Mouse (Mus musculus) liver, embryonic 15.5 days (tissue): ENCODE results near the gene Lrrc59. TPM values are rescaled to one million over a fixed set of nuclear protein-coding genes. Genes with fewer than 3 reads are reported as not detected.
A peak's percentile ranks its signal among the peaks of the same experiment; 100 is the strongest.

Source experiments
- ATAC-seq: fragments of 200-750 bp; cut with Nextera tagmentation; 2 replicates; pipeline ENCODE4 v1.8.0; 2017; ENCODE audit warnings: moderate number of reproducible peaks, mild to moderate bottlenecking, moderate library complexity; ENCODE audit not compliant: insufficient read depth
- H3K27ac ChIP-seq: fragments of 300-500 bp; sonication (generic); replicated peaks from 2 replicates; pipeline ENCODE4 v1.5.1; 2015; ENCODE audit warnings: mild to moderate bottlenecking, inconsistent platforms
- H3K27me3 ChIP-seq: fragments of 300-500 bp; sonication (generic); 2 replicates; pipeline ENCODE4 v1.6.1; 2015; ENCODE audit warnings: mild to moderate bottlenecking, inconsistent platforms
- H3K36me3 ChIP-seq: fragments of 300-500 bp; sonication (generic); replicated peaks from 2 replicates; pipeline ENCODE4 v1.6.1; 2015; ENCODE audit warnings: moderate library complexity, mild to moderate bottlenecking, inconsistent platforms
- H3K4me1 ChIP-seq: fragments of 300-500 bp; sonication (generic); replicated peaks from 2 replicates; pipeline ENCODE4 v1.6.1; 2015; ENCODE audit warnings: inconsistent platforms
- H3K4me2 ChIP-seq: fragments of 300-500 bp; sonication (generic); 2 replicates; pipeline ENCODE4 v1.6.1; 2015; ENCODE audit warnings: moderate library complexity, mild to moderate bottlenecking, inconsistent platforms
- H3K4me3 ChIP-seq: fragments of 300-500 bp; sonication (generic); replicated peaks from 2 replicates; pipeline ENCODE4 v1.5.1; 2015; ENCODE audit warnings: mild to moderate bottlenecking, inconsistent platforms
- H3K9ac ChIP-seq: fragments of 300-500 bp; sonication (generic); 2 replicates; pipeline ENCODE4 v1.6.1; 2015; ENCODE audit warnings: moderate library complexity, mild to moderate bottlenecking, inconsistent platforms
- H3K9me3 ChIP-seq: fragments of 300-500 bp; sonication (generic); replicated peaks from 2 replicates; pipeline ENCODE4 v1.6.1; 2016; ENCODE audit warnings: inconsistent platforms
- WGBS: fragments of 180-500 bp; shearing (Covaris S2); methylation state at CpG from one replicate; pipeline ENCODE4 v1.1.7; 2015; ENCODE audit warnings: mixed read lengths; ENCODE audit not compliant: insufficient replicate concordance; 5-methylcytosine and 5-hydroxymethylcytosine counted together
- polyA plus RNA-seq: library from polyadenylated mRNA; unstranded; fragments of >200 nt; fragmentation: Nextera tagmentation; extraction: Ambion mirVana; gene quantifications from 2 replicates; pipeline ENCODE4 v1.2.1, GENCODE M21; 2015

The Lrrc59 gene
- polyA plus RNA-seq: 91.3 and 93.2 TPM in 2 replicates

GRCm38 (mm10) chr11:94629199-94629883 lies at the start of gene Lrrc59:
Lrrc59 (plus strand) TSS chr11:94629767.
- H3K27ac ChIP-seq: peak within 1 kb of the TSS; percentile 76
- H3K4me1 ChIP-seq: peaks cover 25% of the 10 kb centered on the region
- WGBS: 2% methylated on average over 41 of the region's 41 CpGs
- ATAC-seq: peak; percentile 95
- H3K4me3 ChIP-seq: peak within 1 kb of the TSS; percentile 96
- H3K27me3 ChIP-seq: no peaks in the 10 kb centered on the region
- peak within 1 kb of the TSS; percentile 84 for H3K9ac ChIP-seq
- no peaks in the 10 kb centered on the region for H3K9me3 ChIP-seq
- H3K4me2 ChIP-seq: peak within 1 kb of the TSS; percentile 93
- H3K36me3 ChIP-seq: peaks cover 30% of the 10 kb centered on the region

- 64% methylated on average over 5 of the region's 5 CpGs for WGBS
- Histone ChIP-seq H3K9me3 (no peaks in the 10 kb centered on the region), H3K36me3 (no peaks in the 10 kb centered on the region), H3K4me1 (no peaks in the 10 kb centered on the region; the same call in 1 of the 2 replicates), H3K27ac (no peak overlapping the region), H3K27me3 (no peaks in the 10 kb centered on the region), H3K4me3 (no peak overlapping the region), H3K4me2 (no peak overlapping the region), H3K9ac (no peak overlapping the region)
- ATAC-seq: no peak
Observed at GRCm38 (mm10) chr11:94580111-94580740, 49.3 kb upstream of the Lrrc59 start.

DNA sequence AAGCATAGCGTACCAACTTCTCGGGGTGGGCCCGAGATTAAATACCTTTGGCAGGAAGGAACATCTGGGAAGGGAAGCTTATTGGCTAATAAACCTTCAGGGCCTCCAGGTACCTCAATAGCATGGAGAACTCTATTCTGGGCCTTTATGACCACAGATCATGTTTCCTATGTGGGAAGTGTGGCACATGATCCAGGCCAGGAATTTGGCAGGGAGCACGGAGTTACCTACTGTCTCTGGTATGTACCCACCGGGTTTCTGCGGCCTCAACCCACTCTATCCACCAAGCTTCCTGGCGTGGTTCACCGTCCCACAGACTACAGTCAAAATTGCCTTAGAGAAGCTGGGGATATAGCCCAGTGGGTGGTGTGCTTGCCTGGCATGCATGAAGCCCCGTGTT lies 44.5 kb upstream of the Lrrc59 start:
- Histone ChIP-seq H3K4me3 (no peak overlapping the region), H3K27me3 (no peaks in the 10 kb centered on the region), H3K9me3 (no peaks in the 10 kb centered on the region), H3K27ac (no peak overlapping the region), H3K36me3 (no peaks in the 10 kb centered on the region), H3K9ac (no peak overlapping the region), H3K4me1 (no peaks in the 10 kb centered on the region; the same call in 1 of the 2 replicates), H3K4me2 (no peak overlapping the region)
- WGBS: 75% methylated on average over 9 of the region's 9 CpGs
- ATAC-seq: no peak

GRCm38 (mm10) chr11:94587511-94587910 lies 42.1 kb upstream of the Lrrc59 start:
- H3K4me3 ChIP-seq: no peak overlapping the region
- H3K9me3 ChIP-seq: no peaks in the 10 kb centered on the region
- WGBS: 54% methylated on average over 6 of the region's 6 CpGs
- peaks cover 9% of the 10 kb centered on the region; the same call in 1 of the 2 replicates for H3K4me1 ChIP-seq
- no peaks in the 10 kb centered on the region for H3K27me3 ChIP-seq
- H3K27ac ChIP-seq: no peak overlapping the region
- no peak overlapping the region for H3K9ac ChIP-seq
- no peaks in the 10 kb centered on the region for H3K36me3 ChIP-seq
- ATAC-seq: no peak
- no peak overlapping the region for H3K4me2 ChIP-seq

DNA sequence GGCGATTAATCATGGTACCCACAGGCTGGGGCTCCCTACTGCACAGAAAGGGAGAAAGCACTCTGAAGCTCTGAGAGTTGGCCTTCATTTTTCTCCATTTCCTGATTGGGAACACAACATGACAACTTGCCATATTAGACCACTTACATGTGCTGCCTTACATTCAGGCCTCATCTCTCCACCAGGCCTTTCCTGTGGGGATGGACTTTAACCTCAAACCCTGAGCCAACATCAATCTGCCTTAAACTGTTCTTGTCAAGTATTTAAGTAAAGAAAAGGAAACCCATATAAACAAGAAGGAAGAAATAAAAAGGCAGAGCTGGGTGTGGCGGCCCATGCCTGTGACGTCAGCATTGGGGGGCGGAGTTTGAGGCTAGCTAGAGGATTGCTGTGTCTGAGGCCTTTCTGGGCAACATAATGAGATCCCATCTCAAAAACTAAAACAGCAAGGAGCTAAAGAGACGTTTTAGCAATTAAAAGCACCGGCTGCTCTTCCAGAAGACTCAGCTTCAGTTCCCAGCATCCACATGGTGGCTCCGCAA lies 33.2 kb upstream of the Lrrc59 start:
- no peaks in the 10 kb centered on the region for H3K36me3 ChIP-seq
- H3K9ac ChIP-seq: no peak overlapping the region
- H3K4me1 ChIP-seq: peaks cover 15% of the 10 kb centered on the region
- no peak overlapping the region for H3K4me3 ChIP-seq
- H3K27ac ChIP-seq: no peak overlapping the region
- no peaks in the 10 kb centered on the region for H3K27me3 ChIP-seq
- no peak for ATAC-seq
- no peak overlapping the region for H3K4me2 ChIP-seq
- no peaks in the 10 kb centered on the region for H3K9me3 ChIP-seq
- WGBS: 49% methylated on average over 7 of the region's 7 CpGs

- Histone ChIP-seq H3K27me3 (no peaks in the 10 kb centered on the region; the same call in 1 of the 2 replicates), H3K36me3 (no peaks in the 10 kb centered on the region), H3K27ac (no peak overlapping the region), H3K9me3 (no peaks in the 10 kb centered on the region), H3K4me3 (no peak overlapping the region), H3K4me1 (peaks cover 20% of the 10 kb centered on the region), H3K4me2 (no peak overlapping the region), H3K9ac (no peak overlapping the region)
- 67% methylated on average over 4 of the region's 4 CpGs for WGBS
- no peak for ATAC-seq
Observed at GRCm38 (mm10) chr11:94597319-94597718, 32.2 kb upstream of the Lrrc59 start.

GRCm38 (mm10) chr11:94598437-94599120 lies 31.0 kb upstream of the Lrrc59 start:
- Histone ChIP-seq H3K4me3 (no peak overlapping the region), H3K36me3 (no peaks in the 10 kb centered on the region), H3K4me2 (no peak overlapping the region), H3K27me3 (no peaks in the 10 kb centered on the region; the same call in 1 of the 2 replicates), H3K4me1 (peaks cover 22% of the 10 kb centered on the region), H3K9ac (no peak overlapping the region), H3K9me3 (no peaks in the 10 kb centered on the region), H3K27ac (no peak overlapping the region)
- 56% methylated on average over 6 of the region's 6 CpGs for WGBS
- ATAC-seq: no peak

DNA sequence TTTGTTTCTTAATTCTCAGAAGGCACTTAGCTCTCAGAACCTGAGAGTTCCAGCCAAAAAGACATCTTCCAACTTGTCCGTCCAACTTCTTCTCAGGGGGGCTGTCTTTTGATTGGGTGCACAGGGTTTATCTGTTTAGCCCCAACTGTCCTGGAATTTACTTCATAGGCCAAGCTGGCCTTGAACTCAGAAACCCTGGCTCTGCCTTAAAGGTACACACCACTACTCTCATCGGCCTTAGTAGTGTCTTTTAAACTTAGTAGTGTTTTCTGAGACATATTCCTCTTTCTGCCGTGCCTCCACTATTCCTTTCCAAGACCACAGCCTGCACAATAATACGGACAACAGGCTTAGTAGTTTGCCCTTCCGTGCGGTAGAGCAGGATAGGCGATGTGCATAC lies 29.1 kb upstream of the Lrrc59 start:
- Histone ChIP-seq H3K4me2 (no peak overlapping the region), H3K36me3 (no peaks in the 10 kb centered on the region), H3K9ac (no peak overlapping the region), H3K4me1 (peaks cover 22% of the 10 kb centered on the region), H3K27me3 (no peaks in the 10 kb centered on the region; the same call in 1 of the 2 replicates), H3K9me3 (no peaks in the 10 kb centered on the region), H3K27ac (no peak overlapping the region), H3K4me3 (no peak overlapping the region)
- WGBS: 74% methylated on average over 7 of the region's 7 CpGs
- ATAC-seq: no peak

- H3K27me3 ChIP-seq: no peaks in the 10 kb centered on the region; the same call in 1 of the 2 replicates
- peak within 1 kb of the TSS; percentile 32; the same call in 1 of the 2 replicates for H3K9ac ChIP-seq
- WGBS: 1% methylated on average over 52 of the region's 52 CpGs
- H3K4me3 ChIP-seq: peak within 1 kb of the TSS; percentile 52
- peak; percentile 80 for ATAC-seq
- peak within 1 kb of the TSS; percentile 68 for H3K4me2 ChIP-seq
- H3K27ac ChIP-seq: no peak within 1 kb of the TSS
- peaks cover 21% of the 10 kb centered on the region for H3K4me1 ChIP-seq
- H3K36me3 ChIP-seq: no peaks in the 10 kb centered on the region
- no peaks in the 10 kb centered on the region for H3K9me3 ChIP-seq
Observed at GRCm38 (mm10) chr11:94601321-94602281, 28.0 kb upstream of the Lrrc59 start, which contains the start of gene Acsf2. Acsf2 (minus strand) TSS chr11:94601871.

DNA sequence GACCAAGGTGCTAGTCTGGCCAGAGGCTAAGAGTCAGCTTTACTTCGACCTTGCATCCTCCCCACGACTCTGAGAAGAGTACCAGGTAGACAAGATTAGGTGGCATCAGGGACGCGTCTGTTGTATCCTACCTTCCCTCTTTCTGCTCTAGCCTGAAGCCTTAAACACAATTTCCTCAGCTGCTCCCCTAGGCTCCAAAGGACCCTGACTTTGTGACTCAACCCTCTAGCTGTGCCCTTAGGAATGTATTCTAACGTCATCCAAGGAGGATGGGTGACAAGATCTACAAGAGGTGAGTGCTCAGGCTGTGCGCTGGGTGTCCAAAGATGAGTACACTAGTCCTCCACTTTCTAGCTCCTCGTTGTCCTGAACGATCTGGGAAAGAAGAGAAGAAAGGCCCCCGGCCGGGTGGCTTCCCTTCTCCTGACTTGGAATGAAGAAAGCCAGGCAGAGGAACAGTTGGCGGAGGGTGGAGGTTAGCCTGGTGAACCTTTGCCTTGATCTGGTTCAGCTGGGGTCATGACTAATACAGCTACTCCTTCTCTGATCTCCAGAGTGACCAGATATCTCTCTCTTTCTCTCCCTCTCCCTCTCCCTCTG lies 27.1 kb upstream of the Lrrc59 start:
- WGBS: 62% methylated on average over 11 of the region's 11 CpGs
- H3K4me3 ChIP-seq: no peak overlapping the region
- H3K27me3 ChIP-seq: no peaks in the 10 kb centered on the region; the same call in 1 of the 2 replicates
- no peak for ATAC-seq
- H3K9ac ChIP-seq: no peak overlapping the region
- H3K4me2 ChIP-seq: peak overlapping the region; percentile 68
- no peak overlapping the region for H3K27ac ChIP-seq
- H3K4me1 ChIP-seq: peaks cover 20% of the 10 kb centered on the region
- H3K36me3 ChIP-seq: no peaks in the 10 kb centered on the region
- no peaks in the 10 kb centered on the region for H3K9me3 ChIP-seq
